Mouse (Mus musculus) right cerebral cortex, postnatal 36 days (tissue): Measurements from ENCODE around the gene Rad51b.

Experiments used
- DNase-seq, 2 experiments: peaks; one replicate each; pipeline ENCODE4 v3.0.0; 2022; ENCODE audit warnings: low spot score in 2 of 2, mixed read lengths in 1 of 2

Rad51b gene

DNA sequence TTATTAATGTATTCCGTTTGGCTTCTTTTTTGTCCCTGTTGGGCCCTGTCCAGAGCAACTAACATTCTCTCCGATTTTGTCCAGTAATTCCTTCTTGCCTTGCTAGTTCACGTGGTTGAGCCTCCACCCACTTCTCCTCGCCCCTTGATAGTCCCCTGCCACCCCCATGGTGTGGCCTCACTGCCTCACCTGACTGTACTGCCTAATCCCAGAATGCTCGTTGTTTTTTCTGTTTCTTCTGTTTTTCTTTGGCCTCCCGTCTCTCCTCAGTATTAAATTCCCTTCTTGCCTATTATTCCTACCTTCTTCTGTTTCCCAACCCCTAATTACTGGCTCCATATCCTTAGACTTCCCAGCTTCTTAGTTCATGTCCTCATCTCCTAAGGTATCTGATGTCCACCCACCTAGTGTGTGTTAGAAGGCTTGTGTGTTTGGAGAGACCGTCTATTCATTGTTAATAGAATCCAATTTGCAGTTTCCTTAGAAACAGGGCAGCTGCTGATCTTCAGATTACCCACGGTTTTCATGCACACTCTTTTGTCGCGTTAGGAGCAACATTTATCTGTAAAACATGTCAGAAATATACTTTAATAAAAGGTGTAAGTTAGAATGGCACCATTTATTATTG is 233.3 kb downstream of the Rad51b start:
- DNase-seq = no peak

GRCm38 (mm10) chr12:79531809-79532798 is 235.0 kb downstream of the Rad51b start:
- no peak for DNase-seq

DNA sequence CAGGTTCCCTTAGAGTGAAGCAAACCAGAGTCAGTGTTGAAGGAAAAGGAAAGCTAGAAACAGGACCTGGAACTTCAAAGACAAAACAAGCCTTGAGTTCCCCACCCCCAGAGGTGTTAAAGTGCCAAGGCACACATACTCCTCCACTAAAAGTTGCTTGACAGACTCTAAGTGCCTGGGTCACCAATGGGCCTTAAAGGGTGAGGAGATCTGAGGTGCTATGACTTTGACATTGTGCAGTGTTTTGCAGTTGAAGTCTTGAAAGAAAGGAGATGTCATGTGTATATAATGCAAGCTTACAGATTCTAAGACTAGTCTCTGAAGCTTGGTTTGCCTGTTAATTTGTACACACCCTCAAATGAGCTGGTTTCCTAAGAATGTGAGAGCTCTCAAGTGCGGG is 237.7 kb downstream of the Rad51b start:
- DNase-seq = no peak

GRCm38 (mm10) chr12:79535532-79536437 is 238.7 kb downstream of the Rad51b start:
- no peak for DNase-seq

GRCm38 (mm10) chr12:79540176-79540575 is 243.1 kb downstream of the Rad51b start:
- DNase-seq = no peak

- no peak for DNase-seq
Measured at GRCm38 (mm10) chr12:79541581-79541980, 244.5 kb downstream of the Rad51b start.

DNA sequence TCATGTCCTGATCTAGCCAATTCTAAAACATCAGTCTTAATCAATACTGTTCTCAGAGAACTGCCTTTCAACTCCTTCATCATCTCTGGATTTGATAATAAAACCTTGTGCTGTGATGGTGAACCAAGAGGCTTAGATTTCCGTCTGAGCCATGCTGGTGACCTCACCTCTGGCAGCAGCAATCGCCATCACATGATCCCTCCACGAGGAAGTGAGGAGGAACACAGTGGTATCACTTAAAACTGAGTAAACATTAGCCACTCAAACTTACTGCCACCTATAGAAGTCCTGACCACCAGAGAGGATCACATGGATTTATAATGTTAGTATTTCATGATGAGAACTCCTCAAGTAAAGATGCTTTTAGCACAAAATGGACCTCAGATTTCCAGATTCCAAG is 248.0 kb downstream of the Rad51b start:
- DNase-seq = no peak

DNA sequence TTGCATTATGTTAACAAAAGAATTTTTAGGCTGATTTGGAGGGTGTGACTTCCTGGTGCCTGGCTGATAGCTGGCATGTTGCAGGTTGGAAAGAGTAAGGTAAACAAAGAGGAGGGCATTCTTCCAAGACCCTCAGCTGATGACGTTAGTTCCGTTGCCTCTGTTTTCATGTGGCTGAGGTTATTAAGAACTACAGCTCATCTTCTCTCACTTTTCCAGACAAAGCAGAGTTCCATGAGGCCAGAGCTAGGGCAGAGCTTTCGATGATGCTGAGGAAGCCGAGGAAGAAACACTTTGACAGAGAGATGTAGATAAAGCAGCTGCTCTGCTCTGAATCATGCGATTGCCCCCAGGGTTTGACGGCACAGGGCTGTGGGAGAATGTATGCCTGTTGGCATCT is 250.5 kb downstream of the Rad51b start:
- DNase-seq = no peak

GRCm38 (mm10) chr12:79548607-79549330 is 251.7 kb downstream of the Rad51b start:
- DNase-seq = no peak

- no peak for DNase-seq
Measured at GRCm38 (mm10) chr12:79550049-79550682, 253.1 kb downstream of the Rad51b start.

GRCm38 (mm10) chr12:79551274-79551673 is 254.2 kb downstream of the Rad51b start:
- no peak for DNase-seq

DNA sequence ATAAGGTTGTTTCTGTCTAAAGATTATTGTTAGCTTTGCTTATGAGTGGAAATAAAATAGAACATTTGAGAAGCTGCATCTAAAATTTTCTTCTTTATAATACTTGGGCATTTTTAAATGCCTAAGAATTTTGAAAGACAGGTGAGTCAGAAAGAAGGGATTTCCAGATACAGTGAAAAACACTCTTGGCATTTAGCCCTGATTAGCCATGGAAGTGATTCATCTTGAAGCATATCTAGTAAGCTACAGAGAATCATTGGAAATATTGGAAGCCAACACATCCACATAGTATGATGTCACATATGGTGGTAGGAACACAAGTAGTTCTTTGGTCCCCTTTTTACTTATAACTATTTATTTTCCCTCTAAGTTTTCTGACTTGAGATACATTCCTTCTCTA is 256.0 kb downstream of the Rad51b start:
- DNase-seq = no peak

GRCm38 (mm10) chr12:79557904-79558303 is 260.8 kb downstream of the Rad51b start:
- no peak for DNase-seq

DNA sequence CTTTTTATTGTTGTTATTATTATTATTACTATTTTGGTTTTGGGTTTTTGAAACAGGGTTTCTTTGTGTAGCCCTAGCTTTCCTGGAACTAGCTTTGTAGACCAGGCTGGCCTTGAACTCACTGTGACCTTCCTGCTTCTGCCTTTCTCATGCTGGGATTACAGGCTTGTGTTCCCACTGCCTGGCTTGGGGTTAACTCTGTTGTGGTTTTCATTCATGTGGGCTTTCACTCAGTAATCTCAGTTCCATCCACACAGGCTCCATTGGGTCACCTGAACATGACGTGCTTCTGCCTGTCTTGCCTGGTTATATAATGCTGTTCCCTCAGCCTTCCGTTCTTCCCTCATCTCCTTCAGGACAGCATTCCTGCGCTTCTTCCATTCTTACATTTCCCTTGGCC is 261.6 kb downstream of the Rad51b start:
- no peak for DNase-seq

DNA sequence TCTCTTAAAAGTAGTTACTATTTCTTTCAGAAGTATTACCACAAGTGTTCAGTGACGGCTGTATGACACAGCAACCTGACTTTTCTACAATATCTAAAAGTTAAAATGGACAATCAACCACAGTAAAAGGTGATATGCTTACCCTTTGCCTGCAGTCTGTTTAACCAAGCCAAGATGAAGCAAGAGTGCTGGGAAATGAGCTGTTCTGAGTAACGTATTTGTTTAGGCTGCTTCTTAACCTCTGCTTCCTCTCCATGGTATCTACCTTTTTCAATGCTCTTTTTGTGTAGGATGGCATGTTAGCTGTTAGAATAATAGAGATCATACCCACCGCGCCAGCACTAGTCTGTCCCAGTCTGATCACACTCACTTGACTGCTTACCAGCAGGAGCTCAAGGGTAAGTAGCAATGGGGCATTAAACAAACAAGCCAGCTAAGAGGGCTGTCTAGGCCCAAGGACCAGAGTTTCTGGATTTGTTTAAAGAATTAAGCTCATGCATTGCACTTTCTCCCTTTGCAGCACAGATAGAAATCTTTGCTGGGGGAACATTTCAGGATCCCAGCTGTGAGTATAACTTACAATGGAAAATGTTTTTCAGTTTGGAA is 262.4 kb downstream of the Rad51b start:
- DNase-seq = no peak

- no peak for DNase-seq
Measured at GRCm38 (mm10) chr12:79560084-79560699, 263.1 kb downstream of the Rad51b start.

GRCm38 (mm10) chr12:79560893-79561292 is 263.8 kb downstream of the Rad51b start:
- DNase-seq = no peak

- no peak for DNase-seq
Measured at GRCm38 (mm10) chr12:79574159-79575040, 277.3 kb downstream of the Rad51b start.

- no peak for DNase-seq
Measured at GRCm38 (mm10) chr12:79575041-79575541, 278.0 kb downstream of the Rad51b start.
